Mouse (Mus musculus) neural tube, embryonic 13.5 days (tissue): ENCODE results near the gene 4930452B06Rik. TPM values are rescaled to one million over a fixed set of nuclear protein-coding genes. Genes with fewer than 3 reads are reported as not detected.

ENCODE experiments used
- ATAC-seq: fragments of 200-750 bp; cut with Nextera tagmentation; 2 replicates; pipeline ENCODE4 v1.8.0; 2017; ENCODE audit warnings: low read depth, mild to moderate bottlenecking, moderate TSS enrichment, moderate library complexity
- H3K27ac ChIP-seq: fragments of 300-500 bp; sonication (generic); replicated peaks from 2 replicates; pipeline ENCODE4 v1.5.1; 2015; ENCODE audit warnings: moderate library complexity, mild to moderate bottlenecking, inconsistent platforms
- H3K27me3 ChIP-seq: fragments of 300-500 bp; sonication (generic); 2 replicates; pipeline ENCODE4 v1.6.1; 2015; ENCODE audit warnings: mild to moderate bottlenecking, inconsistent platforms
- H3K36me3 ChIP-seq: fragments of 300-500 bp; sonication (generic); 2 replicates; pipeline ENCODE4 v1.6.1; 2015; ENCODE audit warnings: mild to moderate bottlenecking, inconsistent platforms
- H3K4me1 ChIP-seq: fragments of 300-500 bp; sonication (generic); replicated peaks from 2 replicates; pipeline ENCODE4 v1.6.1; 2015; ENCODE audit warnings: inconsistent platforms
- H3K4me2 ChIP-seq: fragments of 300-500 bp; sonication (generic); 2 replicates; pipeline ENCODE4 v1.6.1; 2015; ENCODE audit warnings: inconsistent platforms, mild to moderate bottlenecking, moderate library complexity
- H3K4me3 ChIP-seq: fragments of 300-500 bp; sonication (generic); 2 replicates; pipeline ENCODE4 v1.5.1; 2015; ENCODE audit warnings: mild to moderate bottlenecking, inconsistent platforms
- H3K9ac ChIP-seq: fragments of 300-500 bp; sonication (generic); 2 replicates; pipeline ENCODE4 v1.6.1; 2015; ENCODE audit warnings: moderate library complexity, mild to moderate bottlenecking, inconsistent platforms
- H3K9me3 ChIP-seq: fragments of 300-500 bp; sonication (generic); 2 replicates; pipeline ENCODE4 v1.6.1; 2016; ENCODE audit warnings: inconsistent platforms
- WGBS: fragments of 180-500 bp; shearing (Covaris S2); methylation state at CpG from one replicate; pipeline ENCODE4 v1.1.7; 2015; 5-methylcytosine and 5-hydroxymethylcytosine counted together
- polyA plus RNA-seq: library from polyadenylated mRNA; unstranded; fragments of >200 nt; fragmentation: Nextera tagmentation; extraction: Ambion mirVana; gene quantifications from 2 replicates; pipeline ENCODE4 v1.2.1, GENCODE M21; 2015

Gene 4930452B06Rik
- polyA plus RNA-seq = 3.8 and 4.3 TPM in 2 replicates

- peak within 1 kb of the TSS; percentile 85 for H3K9ac ChIP-seq
- peaks cover 5% of the 10 kb centered on the region for H3K4me1 ChIP-seq
- peak within 1 kb of the TSS; percentile 73 for H3K4me3 ChIP-seq
- no peaks in the 10 kb centered on the region for H3K27me3 ChIP-seq
- H3K27ac ChIP-seq = no peak within 1 kb of the TSS
- 1% methylated on average over 39 of the region's 45 CpGs for WGBS
- H3K4me2 ChIP-seq = peak within 1 kb of the TSS; percentile 76
- H3K36me3 ChIP-seq = no peaks in the 10 kb centered on the region
- H3K9me3 ChIP-seq = no peaks in the 10 kb centered on the region
- ATAC-seq = peak; percentile 99
Observed at GRCm38 (mm10) chr14:8665636-8666411, at the start of gene 4930452B06Rik. Gene 4930452B06Rik (minus strand): TSS chr14:8666240.

- Histone ChIP-seq H3K4me3 (no peak overlapping the region), H3K27me3 (no peaks in the 10 kb centered on the region), H3K27ac (no peak overlapping the region), H3K36me3 (no peaks in the 10 kb centered on the region), H3K4me1 (no peaks in the 10 kb centered on the region), H3K9ac (no peak overlapping the region), H3K4me2 (no peak overlapping the region), H3K9me3 (no peaks in the 10 kb centered on the region)
- WGBS = 80% methylated on average over 4 of the region's 4 CpGs
- no peak for ATAC-seq
Observed at GRCm38 (mm10) chr14:8712674-8713073, 46.6 kb upstream of the 4930452B06Rik start.

- WGBS = 5% methylated on average over 1 of the region's 1 CpGs
- no peaks in the 10 kb centered on the region for H3K27me3 ChIP-seq
- H3K9me3 ChIP-seq = no peaks in the 10 kb centered on the region
- no peak overlapping the region for H3K4me3 ChIP-seq
- H3K36me3 ChIP-seq = no peaks in the 10 kb centered on the region
- no peak for ATAC-seq
- H3K4me1 ChIP-seq = no peaks in the 10 kb centered on the region
- H3K9ac ChIP-seq = no peak overlapping the region
- no peak overlapping the region for H3K27ac ChIP-seq
- H3K4me2 ChIP-seq = no peak overlapping the region
Observed at GRCm38 (mm10) chr14:8689451-8689850, 23.4 kb upstream of the 4930452B06Rik start.

GRCm38 (mm10) chr14:8688462-8688861 lies 22.4 kb upstream of the 4930452B06Rik start:
- no peaks in the 10 kb centered on the region for H3K4me1 ChIP-seq
- H3K27ac ChIP-seq = no peak overlapping the region
- no peaks in the 10 kb centered on the region for H3K27me3 ChIP-seq
- no peaks in the 10 kb centered on the region for H3K9me3 ChIP-seq
- H3K9ac ChIP-seq = no peak overlapping the region
- 90% methylated on average over 1 of the region's 1 CpGs for WGBS
- no peak overlapping the region for H3K4me2 ChIP-seq
- no peaks in the 10 kb centered on the region for H3K36me3 ChIP-seq
- no peak overlapping the region for H3K4me3 ChIP-seq
- no peak for ATAC-seq

- H3K27me3 ChIP-seq = no peaks in the 10 kb centered on the region
- H3K4me3 ChIP-seq = no peak overlapping the region
- H3K4me1 ChIP-seq = no peaks in the 10 kb centered on the region
- 93% methylated on average over 1 of the region's 1 CpGs for WGBS
- no peak for ATAC-seq
- H3K27ac ChIP-seq = no peak overlapping the region
- H3K4me2 ChIP-seq = no peak overlapping the region
- no peaks in the 10 kb centered on the region for H3K9me3 ChIP-seq
- H3K36me3 ChIP-seq = no peaks in the 10 kb centered on the region
- no peak overlapping the region for H3K9ac ChIP-seq
Observed at GRCm38 (mm10) chr14:8686185-8686584, 20.1 kb upstream of the 4930452B06Rik start.

GRCm38 (mm10) chr14:8679896-8680295 lies 13.9 kb upstream of the 4930452B06Rik start:
- Histone ChIP-seq H3K9ac (no peak overlapping the region), H3K9me3 (no peaks in the 10 kb centered on the region), H3K4me2 (no peak overlapping the region), H3K27me3 (no peaks in the 10 kb centered on the region), H3K27ac (no peak overlapping the region), H3K36me3 (no peaks in the 10 kb centered on the region), H3K4me1 (no peaks in the 10 kb centered on the region), H3K4me3 (no peak overlapping the region)
- ATAC-seq = no peak
- WGBS = 94% methylated on average over 4 of the region's 4 CpGs

GRCm38 (mm10) chr14:8660359-8660758 lies 5.7 kb downstream of the 4930452B06Rik start:
- Histone ChIP-seq H3K4me2 (no peak overlapping the region), H3K27ac (no peak overlapping the region), H3K27me3 (no peaks in the 10 kb centered on the region), H3K36me3 (no peaks in the 10 kb centered on the region), H3K4me1 (peaks cover under 1% of the 10 kb centered on the region; the same call in 1 of the 2 replicates), H3K4me3 (no peak overlapping the region), H3K9ac (no peak overlapping the region), H3K9me3 (no peaks in the 10 kb centered on the region)
- ATAC-seq = no peak

- peak; percentile 69; the same call in 1 of the 2 replicates for ATAC-seq
- Histone ChIP-seq H3K9me3 (no peaks in the 10 kb centered on the region), H3K4me3 (no peak overlapping the region), H3K27ac (no peak overlapping the region), H3K4me1 (peaks cover 16% of the 10 kb centered on the region), H3K4me2 (no peak overlapping the region), H3K9ac (no peak overlapping the region), H3K36me3 (no peaks in the 10 kb centered on the region), H3K27me3 (no peaks in the 10 kb centered on the region)
- WGBS = 48% methylated on average over 9 of the region's 9 CpGs
Observed at GRCm38 (mm10) chr14:8641650-8642279, 24.3 kb downstream of the 4930452B06Rik start.

- no peaks in the 10 kb centered on the region for H3K36me3 ChIP-seq
- H3K27ac ChIP-seq = no peak overlapping the region
- ATAC-seq = no peak
- H3K4me3 ChIP-seq = no peak overlapping the region
- H3K4me1 ChIP-seq = no peaks in the 10 kb centered on the region
- H3K27me3 ChIP-seq = no peaks in the 10 kb centered on the region
- H3K9ac ChIP-seq = no peak overlapping the region
- no peak overlapping the region for H3K4me2 ChIP-seq
- WGBS = 78% methylated on average over 6 of the region's 6 CpGs
- no peaks in the 10 kb centered on the region for H3K9me3 ChIP-seq
Observed at GRCm38 (mm10) chr14:8632211-8632610, 33.8 kb downstream of the 4930452B06Rik start.

GRCm38 (mm10) chr14:8628406-8628805 lies 37.6 kb downstream of the 4930452B06Rik start:
- Histone ChIP-seq H3K9me3 (no peaks in the 10 kb centered on the region), H3K36me3 (no peaks in the 10 kb centered on the region), H3K9ac (no peak overlapping the region), H3K27me3 (no peaks in the 10 kb centered on the region), H3K27ac (no peak overlapping the region), H3K4me2 (no peak overlapping the region), H3K4me3 (no peak overlapping the region), H3K4me1 (no peaks in the 10 kb centered on the region)
- no peak for ATAC-seq
- WGBS = 85% methylated on average over 5 of the region's 5 CpGs

- 87% methylated on average over 4 of the region's 4 CpGs for WGBS
- H3K36me3 ChIP-seq = no peaks in the 10 kb centered on the region
- no peak overlapping the region for H3K9ac ChIP-seq
- no peaks in the 10 kb centered on the region for H3K27me3 ChIP-seq
- no peak for ATAC-seq
- no peak overlapping the region for H3K4me3 ChIP-seq
- no peak overlapping the region for H3K27ac ChIP-seq
- H3K9me3 ChIP-seq = no peaks in the 10 kb centered on the region
- H3K4me2 ChIP-seq = no peak overlapping the region
- no peaks in the 10 kb centered on the region for H3K4me1 ChIP-seq
Observed at GRCm38 (mm10) chr14:8627481-8627880, 38.6 kb downstream of the 4930452B06Rik start.

- H3K9ac ChIP-seq = no peak overlapping the region
- no peaks in the 10 kb centered on the region for H3K9me3 ChIP-seq
- H3K4me1 ChIP-seq = no peaks in the 10 kb centered on the region
- ATAC-seq = no peak
- H3K36me3 ChIP-seq = no peaks in the 10 kb centered on the region
- H3K27me3 ChIP-seq = no peaks in the 10 kb centered on the region
- no peak overlapping the region for H3K27ac ChIP-seq
- H3K4me3 ChIP-seq = no peak overlapping the region
- no peak overlapping the region for H3K4me2 ChIP-seq
- 71% methylated on average over 6 of the region's 6 CpGs for WGBS
Observed at GRCm38 (mm10) chr14:8621164-8621563, 44.9 kb downstream of the 4930452B06Rik start.
